Mouse (Mus musculus): ENCODE measurements around the gene Gm12169.

DNA sequence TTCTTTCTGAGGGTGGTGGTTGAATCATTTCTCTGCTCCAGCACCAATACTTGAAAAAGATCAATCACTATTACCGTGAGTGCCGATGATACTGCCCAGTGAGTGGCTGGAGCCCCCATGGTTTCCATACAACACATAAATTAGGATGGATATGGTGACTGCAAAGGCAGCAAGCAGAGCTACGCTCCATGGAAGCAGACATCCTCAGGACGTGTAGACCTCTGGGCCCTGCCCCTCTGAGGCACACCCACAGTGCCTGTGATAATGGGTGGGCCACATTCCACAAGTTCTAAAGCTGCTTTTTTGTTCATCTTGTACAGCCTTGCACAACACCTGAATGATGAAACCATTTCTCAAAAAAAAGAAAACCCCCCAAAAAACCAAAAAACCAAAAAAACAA lies 37.1 kb downstream of the Gm12169 start:
- TF ChIP-seq POLR2A (IDR thresholded peaks at IDR 0.05; ENCODE audit: control insufficient read depth, low read depth, low read length) (no peak), CTCF (IDR thresholded peaks at IDR 0.05; ENCODE audit: control insufficient read depth, insufficient read depth, insufficient replicate concordance, low read depth, low read length) (no peak)

Measured in testis, adult 2 months (tissue).